Mouse (Mus musculus): Measurements from ENCODE around the gene H1f0. TPM values are rescaled to one million over a fixed set of nuclear protein-coding genes. Genes with fewer than 3 reads are reported as not detected.

The H1f0 gene
- polyA plus RNA-seq, 2 experiments = 47.8 to 65.2 TPM

- Histone ChIP-seq H3K27ac (no peak overlapping the region), H3K36me3 (replicated peaks; ENCODE audit: control insufficient read depth, insufficient read depth, low read depth) (peaks cover 35% of the 10 kb centered on the region), H3K9ac (replicated peaks) (no peak overlapping the region), H3K9me3 (ENCODE audit: control insufficient read depth, low read length) (no peaks in the 10 kb centered on the region), H3K4me3 (ENCODE audit: insufficient read depth in 1 of 2, low read depth in 2 of 2, low read length in 2 of 2) (no peak overlapping the region), H3K27me3 (ENCODE audit: control insufficient read depth, insufficient read depth, low read length) (no peaks in the 10 kb centered on the region), H3K4me2 (ENCODE audit: low read depth) (no peak overlapping the region), H3K4me1 (replicated peaks; ENCODE audit: control insufficient read depth in 2 of 2, insufficient read depth in 2 of 2, low read length in 1 of 2) (peaks cover 0 to 3% of the 10 kb centered on the region in 2 experiments; a peak in 2 of 4 replicates)
- TF ChIP-seq EP300 (IDR thresholded peaks at IDR 0.05; ENCODE audit: low read depth) = no peak
- no peak for TF ChIP-seq CTCF (IDR thresholded peaks at IDR 0.05; ENCODE audit: low read depth)
- ATAC-seq (ENCODE audit: insufficient read depth) (peak; percentile 28; the same call in 1 of the 2 replicates), DNase-seq (ENCODE audit: low read depth in 3 of 3, low spot score in 3 of 3) (no peak)
- 47% methylated on average over 4 of the region's 4 CpGs for WGBS (ENCODE audit: insufficient replicate concordance)
Observed at GRCm38 (mm10) chr15:78995916-78996315, 32.3 kb upstream of the H1f0 start.

- WGBS (ENCODE audit: insufficient replicate concordance) = 37% methylated on average over 3 of the region's 3 CpGs
- Histone ChIP-seq H3K27me3 (ENCODE audit: control insufficient read depth, insufficient read depth, low read length) (no peaks in the 10 kb centered on the region), H3K4me1 (replicated peaks; ENCODE audit: control insufficient read depth in 2 of 2, insufficient read depth in 2 of 2, low read length in 1 of 2) (peaks cover 0 to 3% of the 10 kb centered on the region in 2 experiments; a peak in 2 of 4 replicates), H3K4me2 (ENCODE audit: low read depth) (no peak overlapping the region), H3K27ac (no peak overlapping the region), H3K9ac (replicated peaks) (no peak overlapping the region), H3K36me3 (replicated peaks; ENCODE audit: control insufficient read depth, insufficient read depth, low read depth) (peaks cover 32% of the 10 kb centered on the region), H3K4me3 (ENCODE audit: insufficient read depth in 1 of 2, low read depth in 2 of 2, low read length in 2 of 2) (no peak overlapping the region), H3K9me3 (ENCODE audit: control insufficient read depth, low read length) (no peaks in the 10 kb centered on the region)
- no peak for TF ChIP-seq EP300 (IDR thresholded peaks at IDR 0.05; ENCODE audit: low read depth)
- TF ChIP-seq CTCF (IDR thresholded peaks at IDR 0.05; ENCODE audit: low read depth) = no peak
- ATAC-seq (ENCODE audit: insufficient read depth) (0 out of 2 replicates have a peak, but pooled peaks have one; percentile 13), DNase-seq (ENCODE audit: low read depth in 3 of 3, low spot score in 3 of 3) (no peak)
Observed at GRCm38 (mm10) chr15:78996663-78997062, 31.6 kb upstream of the H1f0 start.

GRCm38 (mm10) chr15:78998348-78998747 lies 29.9 kb upstream of the H1f0 start:
- ATAC-seq (ENCODE audit: insufficient read depth) (no peak), DNase-seq (ENCODE audit: low read depth in 3 of 3, low spot score in 3 of 3) (no peak)
- Histone ChIP-seq H3K4me2 (ENCODE audit: low read depth) (no peak overlapping the region), H3K9ac (replicated peaks) (no peak overlapping the region), H3K27ac (no peak overlapping the region), H3K4me3 (ENCODE audit: insufficient read depth in 1 of 2, low read depth in 2 of 2, low read length in 2 of 2) (no peak overlapping the region), H3K36me3 (replicated peaks; ENCODE audit: control insufficient read depth, insufficient read depth, low read depth) (peaks cover 22% of the 10 kb centered on the region), H3K4me1 (replicated peaks; ENCODE audit: control insufficient read depth in 2 of 2, insufficient read depth in 2 of 2, low read length in 1 of 2) (peaks cover 0 to 3% of the 10 kb centered on the region in 2 experiments; a peak in 2 of 4 replicates), H3K9me3 (ENCODE audit: control insufficient read depth, low read length) (no peaks in the 10 kb centered on the region), H3K27me3 (ENCODE audit: control insufficient read depth, insufficient read depth, low read length) (no peaks in the 10 kb centered on the region)
- 78% methylated on average over 8 of the region's 8 CpGs for WGBS (ENCODE audit: insufficient replicate concordance)
- TF ChIP-seq EP300 (IDR thresholded peaks at IDR 0.05; ENCODE audit: low read depth) = no peak
- no peak for TF ChIP-seq CTCF (IDR thresholded peaks at IDR 0.05; ENCODE audit: low read depth)

- ATAC-seq (ENCODE audit: insufficient read depth) (no peak), DNase-seq (ENCODE audit: low read depth in 3 of 3, low spot score in 3 of 3) (no peak)
- no peak overlapping the region for H3K27ac ChIP-seq
- H3K4me2 ChIP-seq (ENCODE audit: low read depth) = no peak overlapping the region
- H3K36me3 ChIP-seq (replicated peaks; ENCODE audit: control insufficient read depth, insufficient read depth, low read depth) = peaks cover 10% of the 10 kb centered on the region
- H3K9ac ChIP-seq (replicated peaks) = no peak overlapping the region
- H3K9me3 ChIP-seq (ENCODE audit: control insufficient read depth, low read length) = no peaks in the 10 kb centered on the region
- 73% methylated on average over 11 of the region's 11 CpGs for WGBS (ENCODE audit: insufficient replicate concordance)
- no peak overlapping the region for H3K4me3 ChIP-seq (ENCODE audit: insufficient read depth in 1 of 2, low read depth in 2 of 2, low read length in 2 of 2)
- peaks cover 0 to 3% of the 10 kb centered on the region in 2 experiments; a peak in 2 of 4 replicates for H3K4me1 ChIP-seq (replicated peaks; ENCODE audit: control insufficient read depth in 2 of 2, insufficient read depth in 2 of 2, low read length in 1 of 2)
- no peaks in the 10 kb centered on the region for H3K27me3 ChIP-seq (ENCODE audit: control insufficient read depth, insufficient read depth, low read length)
- TF ChIP-seq EP300 (IDR thresholded peaks at IDR 0.05; ENCODE audit: low read depth) (no peak), CTCF (IDR thresholded peaks at IDR 0.05; ENCODE audit: low read depth) (no peak)
Observed at GRCm38 (mm10) chr15:78999586-78999985, 28.7 kb upstream of the H1f0 start.

- Histone ChIP-seq H3K4me1 (replicated peaks; ENCODE audit: control insufficient read depth in 2 of 2, insufficient read depth in 2 of 2, low read length in 1 of 2) (peaks cover 0 to 3% of the 10 kb centered on the region in 2 experiments; a peak in 2 of 4 replicates), H3K4me3 (ENCODE audit: insufficient read depth in 1 of 2, low read depth in 2 of 2, low read length in 2 of 2) (no peak overlapping the region), H3K9me3 (ENCODE audit: control insufficient read depth, low read length) (no peaks in the 10 kb centered on the region), H3K27ac (no peak overlapping the region), H3K36me3 (replicated peaks; ENCODE audit: control insufficient read depth, insufficient read depth, low read depth) (peaks cover 6% of the 10 kb centered on the region; the same call in 1 of the 2 replicates), H3K27me3 (ENCODE audit: control insufficient read depth, insufficient read depth, low read length) (no peaks in the 10 kb centered on the region), H3K9ac (replicated peaks) (no peak overlapping the region), H3K4me2 (ENCODE audit: low read depth) (no peak overlapping the region)
- 62% methylated on average over 7 of the region's 7 CpGs for WGBS (ENCODE audit: insufficient replicate concordance)
- ATAC-seq (ENCODE audit: insufficient read depth) (no peak), DNase-seq (ENCODE audit: low read depth in 3 of 3, low spot score in 3 of 3) (no peak)
- TF ChIP-seq CTCF (IDR thresholded peaks at IDR 0.05; ENCODE audit: low read depth) (no peak), EP300 (IDR thresholded peaks at IDR 0.05; ENCODE audit: low read depth) (no peak)
Observed at GRCm38 (mm10) chr15:79000357-79000791, 27.9 kb upstream of the H1f0 start.
